Mouse (Mus musculus) kidney, adult 10 weeks (tissue): ENCODE measurements around the gene Anapc15-ps. TPM values are rescaled to one million over a fixed set of nuclear protein-coding genes. Genes with fewer than 3 reads are reported as not detected.

Experiments
- polyA plus RNA-seq: library from polyadenylated mRNA; stranded (reverse); fragments of 350-450 nt; fragmentation: Illumina TruSeq; extraction: RNeasy Lipid Tissue Mini Kit (QIAGEN cat#74804); gene quantifications from one replicate; pipeline ENCODE4 v1.2.3, GENCODE M21; 2014; ENCODE audit warnings: low read depth, low replicate concordance

The Anapc15-ps gene
- not detected for polyA plus RNA-seq

DNA sequence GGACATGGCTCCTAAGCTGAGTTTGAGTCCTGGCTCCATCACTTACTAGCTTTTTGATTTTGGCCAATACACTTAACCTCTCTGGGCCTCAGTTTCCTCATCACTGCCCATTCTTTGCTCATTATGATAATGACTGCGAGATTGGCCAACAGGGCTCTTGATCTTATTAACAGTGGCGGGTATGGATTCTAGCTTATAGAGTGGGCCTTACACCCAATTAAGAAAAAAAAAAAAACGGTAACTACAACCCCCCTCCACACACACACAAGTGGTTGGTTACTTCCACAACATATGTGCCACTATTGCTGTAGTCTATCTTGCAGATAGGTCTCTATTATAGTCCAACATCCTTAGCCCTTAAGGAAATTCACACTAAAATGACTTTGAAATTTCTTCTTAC is at the start of gene Anapc15-ps:
Anapc15-ps (minus strand) TSS at position 101 of the 400 bp plus-strand sequence.

Other genes with a start within 250 kb of the Anapc15-ps start
- 324 TPM for gene Mrpl42, start 171.5 kb downstream of the Anapc15-ps start, polyA plus RNA-seq
- 549 TPM for gene Ube2n, start 158.3 kb downstream of the Anapc15-ps start, polyA plus RNA-seq
- gene Nudt4, start 109.3 kb downstream of the Anapc15-ps start, polyA plus RNA-seq: 1,346 TPM
- 5.6 TPM for gene Gm33543, start 169.5 kb upstream of the Anapc15-ps start, polyA plus RNA-seq